Mouse (Mus musculus): Measurements from ENCODE around the gene Zbtb46. TPM values are rescaled to one million over a fixed set of nuclear protein-coding genes. Genes with fewer than 3 reads are reported as not detected.

Zbtb46 gene
- polyA plus RNA-seq, 1 experiment = 6.9 TPM

DNA sequence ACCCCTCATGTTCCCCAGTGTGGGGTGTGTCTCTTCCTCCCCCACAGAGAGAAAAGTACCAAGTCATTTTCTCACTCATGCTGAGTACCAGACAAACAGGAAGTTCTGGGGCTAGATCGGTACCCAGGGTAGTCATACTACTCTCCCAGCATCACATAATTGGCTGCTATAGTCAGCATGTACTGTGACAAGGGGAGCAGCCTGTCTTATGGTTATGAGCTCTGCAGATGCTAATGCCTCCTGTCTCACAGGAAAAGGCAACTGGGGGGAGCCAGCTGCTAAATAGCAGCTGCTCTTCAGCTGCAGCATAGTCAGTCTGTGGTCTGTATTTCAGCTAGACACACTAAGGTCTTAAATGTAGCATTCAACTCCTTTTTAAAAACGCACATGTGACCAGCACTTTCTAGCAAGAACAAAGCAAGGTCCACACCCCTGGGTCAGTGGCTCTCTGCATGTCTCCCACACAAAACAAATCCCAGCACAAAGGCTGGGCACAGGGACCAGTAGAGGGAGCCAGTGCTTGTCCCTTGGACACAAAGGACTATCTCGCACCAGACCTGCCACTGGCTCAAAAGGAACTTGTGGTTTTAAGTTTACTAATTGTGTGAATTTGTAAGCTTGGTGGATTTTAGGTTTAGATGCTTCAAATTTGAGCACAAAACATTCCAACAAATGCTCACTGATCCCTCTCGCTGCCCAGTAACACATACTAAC lies 48.3 kb downstream of the Zbtb46 start:
- DNase-seq (ENCODE audit: extremely low spot score in 1 of 2, low spot score in 1 of 2) = peak in 1 of 2 experiments; percentile 77

DNA sequence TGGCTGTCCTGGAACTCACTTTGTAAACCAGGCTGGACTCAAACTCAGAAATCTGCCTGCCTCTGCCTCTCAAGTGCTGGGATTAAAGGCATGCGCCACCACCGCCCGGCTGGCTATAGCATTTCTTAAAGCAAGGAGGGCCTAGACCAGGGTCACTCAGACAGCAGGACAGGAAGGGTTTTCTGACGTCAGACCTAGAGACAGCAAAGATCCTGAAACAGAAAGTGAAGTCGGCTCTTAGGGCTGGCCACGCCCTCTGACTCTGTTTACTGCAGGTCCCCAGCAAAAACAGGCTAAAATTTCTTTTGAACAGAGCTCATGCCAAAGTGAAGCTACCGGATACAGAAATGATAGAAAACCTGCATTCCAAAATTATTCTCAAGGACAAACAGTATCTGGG lies 49.6 kb downstream of the Zbtb46 start:
- no peak for DNase-seq (ENCODE audit: extremely low spot score in 1 of 2, low spot score in 1 of 2)

DNA sequence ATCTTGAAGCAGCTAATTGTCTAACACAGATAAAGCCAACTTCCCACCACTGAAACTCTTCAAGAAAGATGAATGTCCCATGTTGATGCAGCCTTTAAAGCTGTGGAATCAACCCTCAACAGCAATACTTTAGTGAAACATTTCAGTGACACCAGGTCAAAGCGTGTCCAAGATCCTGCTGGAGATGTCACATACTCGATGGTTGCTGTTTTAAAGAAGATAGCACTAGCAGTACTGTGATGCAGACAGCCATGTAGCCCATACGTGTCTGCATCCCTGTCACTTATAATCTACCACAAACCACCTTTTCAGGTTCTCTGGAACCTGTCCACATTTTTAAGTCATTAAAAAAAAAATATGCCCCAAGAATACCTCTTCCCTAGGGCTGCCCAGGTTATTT lies 55.5 kb downstream of the Zbtb46 start:
- no peak for DNase-seq (ENCODE audit: extremely low spot score in 1 of 2, low spot score in 1 of 2)

DNA sequence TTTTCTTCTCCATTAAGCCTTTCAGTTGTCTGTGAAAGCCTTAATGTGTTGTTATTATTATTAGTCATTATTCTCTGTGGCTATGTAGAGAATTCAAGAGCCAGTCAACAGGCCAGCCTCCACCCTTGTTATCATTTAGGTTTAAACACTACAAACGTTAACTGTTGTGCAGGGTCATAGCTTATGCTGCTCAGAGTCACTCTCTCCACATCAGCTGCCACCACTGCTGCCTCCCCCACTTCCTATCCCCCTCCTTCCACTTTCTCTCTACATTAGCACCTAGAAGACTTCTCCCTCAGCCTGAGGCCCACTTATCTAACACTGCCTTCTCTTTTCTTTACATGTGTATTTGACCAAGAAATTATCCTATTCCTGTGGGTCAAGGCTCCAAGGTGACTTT lies 57.7 kb downstream of the Zbtb46 start:
- no peak for DNase-seq (ENCODE audit: extremely low spot score in 1 of 2, low spot score in 1 of 2)

DNA sequence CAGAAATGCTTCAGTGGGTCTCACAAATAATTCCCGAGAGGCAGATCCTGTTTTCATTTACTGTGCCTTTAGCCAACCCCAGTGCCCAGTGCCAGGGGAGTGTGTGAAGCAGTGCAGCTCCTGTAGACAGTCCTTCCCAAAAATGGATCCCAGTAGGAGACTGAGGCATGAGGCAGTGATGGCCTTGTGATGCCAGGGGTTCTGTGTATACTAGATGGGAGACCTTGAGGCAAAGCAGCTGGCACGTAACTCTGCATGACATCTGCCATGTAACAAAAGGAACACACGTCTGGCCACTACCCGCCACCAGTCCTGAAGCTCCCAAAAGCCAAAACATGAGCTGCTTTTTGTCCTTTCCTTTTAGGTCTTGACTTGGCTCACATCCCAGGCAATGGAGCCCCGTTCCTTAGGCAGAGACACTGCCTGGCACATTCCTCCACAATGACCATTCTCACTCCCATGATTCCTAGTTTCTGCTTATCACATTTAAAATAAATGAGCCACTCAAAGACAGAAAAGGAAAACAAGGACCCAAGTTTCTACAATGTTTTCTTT lies 61.9 kb downstream of the Zbtb46 start:
- no peak for DNase-seq (ENCODE audit: extremely low spot score in 1 of 2, low spot score in 1 of 2)

DNA sequence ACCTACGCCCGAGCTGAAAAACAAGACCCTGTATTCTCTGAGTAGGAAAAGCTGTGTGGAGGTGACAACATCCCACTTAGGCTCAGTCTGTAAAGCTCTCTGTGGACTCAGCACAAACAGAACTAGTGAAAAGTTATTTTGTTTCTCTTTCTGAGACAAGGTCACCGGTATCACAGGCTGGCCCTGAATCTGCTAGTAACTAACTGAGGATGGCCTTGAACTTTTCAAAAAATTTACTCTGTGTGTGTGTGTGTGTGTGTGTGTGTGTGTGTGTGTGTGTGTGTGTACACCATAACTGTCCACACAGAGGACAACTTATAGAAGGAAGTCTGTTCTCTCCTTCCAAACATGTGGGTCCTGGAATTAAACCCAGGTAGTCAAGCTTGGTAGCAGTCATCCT lies 65.1 kb downstream of the Zbtb46 start:
- DNase-seq (ENCODE audit: extremely low spot score in 1 of 2, low spot score in 1 of 2) = no peak

DNA sequence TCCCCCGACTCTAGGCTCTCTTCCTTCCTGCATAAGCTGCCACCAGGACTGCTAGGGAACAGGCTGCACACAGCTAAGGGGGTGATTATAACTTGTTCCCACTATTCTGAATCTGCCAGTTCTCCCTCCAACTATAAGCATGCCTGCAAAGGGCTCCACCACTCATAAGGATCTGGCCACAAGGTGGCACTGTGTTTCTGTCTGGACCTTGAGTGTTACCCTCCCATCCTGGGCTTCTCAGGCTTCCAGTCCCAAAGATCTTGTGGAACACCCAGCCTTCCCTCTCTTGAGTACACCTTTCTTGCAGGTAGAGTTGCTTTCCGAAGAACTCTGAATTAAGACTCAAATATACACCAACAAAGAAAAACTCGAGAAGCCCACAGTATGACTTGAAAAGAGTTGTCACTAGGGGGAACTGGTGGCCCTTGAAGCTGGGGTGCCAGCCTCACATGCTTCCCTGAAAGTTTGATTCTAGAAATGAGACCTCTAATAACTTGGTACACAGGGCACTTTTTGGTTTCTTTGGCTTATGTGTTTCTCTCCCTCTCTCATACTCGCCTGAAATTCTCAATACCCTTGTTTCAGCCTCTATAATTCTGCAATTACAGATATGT lies 66.5 kb downstream of the Zbtb46 start:
- DNase-seq (ENCODE audit: extremely low spot score in 1 of 2, low spot score in 1 of 2) = peak; percentile 67 to 95

DNA sequence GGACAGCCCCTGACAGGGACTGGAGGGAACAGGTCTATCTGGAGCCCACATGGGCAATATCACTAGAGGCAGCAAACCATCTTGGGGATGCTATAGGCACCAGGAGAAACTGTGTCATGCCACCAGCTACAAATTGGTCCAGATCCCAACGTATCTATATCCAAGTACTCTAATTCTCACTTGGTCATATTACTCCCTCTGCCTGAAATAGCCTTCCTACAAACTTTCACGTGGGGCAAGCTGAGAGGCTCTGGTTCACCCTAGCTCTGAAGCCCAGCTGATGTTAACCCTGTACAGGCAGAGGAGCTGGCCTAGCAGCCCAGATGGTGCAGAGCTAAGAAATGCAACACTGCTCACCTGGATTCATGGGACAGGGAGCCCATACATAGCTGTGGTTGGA lies 67.7 kb downstream of the Zbtb46 start:
- no peak for DNase-seq (ENCODE audit: extremely low spot score in 1 of 2, low spot score in 1 of 2)

DNA sequence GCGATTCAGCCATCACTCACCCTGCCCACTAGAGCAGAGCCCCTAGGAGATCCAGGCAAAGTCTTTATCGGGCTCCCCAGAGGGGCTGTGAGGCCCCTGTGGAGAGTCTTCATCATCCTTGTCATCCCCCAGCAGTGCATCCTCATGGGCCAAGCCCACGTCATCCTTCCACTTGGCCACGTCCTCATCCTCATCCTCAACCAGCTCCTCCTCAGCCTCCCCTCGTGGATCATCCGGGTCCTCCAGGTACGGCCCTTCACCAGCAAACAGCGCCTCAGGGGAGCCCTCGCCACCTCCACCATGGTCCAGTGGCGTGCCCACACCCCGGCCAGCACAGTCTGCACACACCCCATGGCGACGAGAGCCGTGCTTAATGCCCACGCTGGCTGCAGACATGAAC lies 68.2 kb downstream of the Zbtb46 start:
- no peak for DNase-seq (ENCODE audit: extremely low spot score in 1 of 2, low spot score in 1 of 2)

DNA sequence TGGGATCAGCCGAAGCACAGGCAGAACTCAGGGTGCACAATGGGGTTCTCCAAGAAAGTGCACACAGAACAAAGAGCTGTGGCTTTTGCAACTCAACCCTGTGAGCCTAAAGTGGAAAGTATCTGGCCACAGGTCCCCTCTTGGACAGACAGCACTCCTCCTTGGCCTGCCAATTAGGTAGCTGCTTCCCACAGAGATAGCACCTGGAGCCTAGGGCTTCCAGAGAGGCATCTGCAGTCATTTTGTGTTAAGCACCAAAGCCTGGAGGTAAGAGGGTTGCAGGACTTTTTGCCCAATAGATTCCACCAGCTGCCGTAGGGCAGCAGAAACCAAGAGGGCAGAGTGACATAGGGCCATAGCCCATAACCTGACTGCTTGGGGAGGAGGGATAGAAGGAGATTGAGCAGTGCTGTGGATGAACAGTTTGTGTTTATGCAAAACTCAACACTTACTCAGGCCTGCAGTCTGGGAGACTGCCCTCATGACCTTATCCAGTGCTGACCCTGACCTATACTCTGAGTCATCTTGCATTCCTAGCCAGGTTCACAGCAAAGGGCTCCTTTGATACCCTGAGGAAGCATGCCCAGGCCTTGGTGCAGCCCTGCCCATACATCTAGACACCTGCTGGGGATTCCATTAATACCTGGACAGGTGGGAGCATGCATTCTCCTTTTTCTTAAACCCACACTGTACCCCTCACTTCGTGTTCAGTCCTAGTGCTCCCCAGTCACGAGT lies 68.9 kb downstream of the Zbtb46 start:
- no peak for DNase-seq (ENCODE audit: extremely low spot score in 1 of 2, low spot score in 1 of 2)

DNA sequence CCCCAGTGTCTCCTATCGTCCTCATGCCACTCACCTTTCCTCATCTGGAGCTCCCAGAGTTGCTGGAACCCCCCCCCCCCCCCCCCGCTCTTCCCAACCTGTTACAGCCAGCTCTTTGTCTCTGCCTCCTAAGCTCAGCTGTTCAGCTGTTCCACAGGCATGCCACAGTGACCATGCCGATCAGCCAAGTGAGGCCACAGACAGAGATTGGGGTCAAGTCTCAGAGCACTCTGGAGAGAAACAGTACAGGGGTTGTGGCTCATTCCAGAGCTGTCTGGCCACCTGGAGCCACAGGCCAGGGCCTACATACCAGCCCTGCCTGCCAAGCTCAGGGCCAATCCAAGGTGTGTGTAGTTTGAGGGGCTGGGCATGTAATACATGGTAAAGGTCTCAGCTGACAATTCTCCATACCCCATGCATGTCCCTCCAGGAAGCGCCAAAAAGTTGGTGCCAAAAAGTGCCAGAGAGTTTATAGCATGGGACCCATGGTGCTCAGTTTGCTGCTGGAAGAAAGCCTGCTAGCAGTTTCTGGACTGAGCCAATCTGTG lies 72.5 kb downstream of the Zbtb46 start:
- DNase-seq (ENCODE audit: extremely low spot score in 1 of 2, low spot score in 1 of 2) = no peak

DNA sequence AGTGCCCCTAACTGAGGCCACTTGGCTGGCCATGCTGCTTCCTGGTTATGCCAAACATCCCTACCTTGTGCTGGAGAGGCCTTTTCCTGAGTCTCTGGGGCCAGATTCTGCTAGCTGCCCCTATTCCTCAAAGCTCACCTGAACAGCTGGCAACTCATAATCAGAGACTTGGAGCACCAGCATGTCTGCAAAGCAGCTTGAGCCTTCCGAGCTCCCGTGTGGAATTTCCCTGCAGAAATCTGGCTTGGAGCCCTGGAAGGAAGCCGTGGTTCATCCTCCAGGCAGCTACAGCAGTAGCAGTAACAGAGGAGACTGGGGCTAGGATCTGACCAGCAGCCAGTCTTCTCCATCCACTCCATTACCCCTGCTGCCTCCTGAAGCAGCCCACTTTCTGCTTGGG lies 73.3 kb downstream of the Zbtb46 start:
- peak in 1 of 2 experiments; percentile 79 for DNase-seq (ENCODE audit: extremely low spot score in 1 of 2, low spot score in 1 of 2)

DNA sequence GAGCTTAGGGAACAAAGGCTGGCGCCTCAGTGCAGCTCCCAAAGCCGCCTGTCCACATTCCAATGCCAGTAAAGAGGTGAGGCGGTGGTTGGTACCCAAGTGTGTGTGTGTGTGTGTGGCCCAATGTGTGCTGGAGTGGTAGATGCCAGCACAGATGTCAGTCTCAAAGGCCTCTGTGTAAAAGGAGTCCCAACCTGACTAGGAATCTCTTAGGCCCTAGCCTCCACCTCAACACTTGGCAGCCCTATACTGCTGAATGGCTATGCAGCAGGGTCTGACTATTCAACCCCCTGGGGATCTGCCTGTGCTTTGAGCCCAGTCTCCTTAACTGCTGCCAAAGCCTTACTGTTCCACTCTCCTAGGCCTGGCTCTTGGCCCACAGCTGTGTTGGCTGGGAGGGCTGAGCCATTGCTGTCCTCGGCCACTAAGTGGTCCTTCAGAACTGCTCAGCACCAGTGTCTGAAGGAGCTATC lies 74.3 kb downstream of the Zbtb46 start:
- DNase-seq (ENCODE audit: extremely low spot score in 1 of 2, low spot score in 1 of 2) = no peak

DNA sequence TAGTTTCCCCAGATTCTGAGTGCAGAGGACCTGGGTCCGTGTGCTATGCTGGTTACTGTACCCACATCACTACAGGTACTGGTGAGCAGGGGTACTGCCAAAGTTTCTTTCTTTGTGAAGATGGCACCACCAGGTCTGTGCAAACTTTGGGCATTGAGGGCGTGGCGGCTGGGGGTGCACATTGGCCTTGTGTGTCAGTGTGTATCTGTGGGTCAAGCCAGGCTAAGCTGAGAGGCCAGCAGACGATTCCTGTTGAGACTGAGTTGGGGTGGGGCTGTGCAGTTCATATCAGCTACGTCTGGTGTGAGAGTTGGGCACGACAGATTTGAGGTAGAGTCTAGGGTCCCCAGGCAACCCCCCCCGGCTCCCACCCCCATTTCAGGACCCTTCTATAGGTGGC lies 74.8 kb downstream of the Zbtb46 start:
- no peak for DNase-seq (ENCODE audit: extremely low spot score in 1 of 2, low spot score in 1 of 2)

DNA sequence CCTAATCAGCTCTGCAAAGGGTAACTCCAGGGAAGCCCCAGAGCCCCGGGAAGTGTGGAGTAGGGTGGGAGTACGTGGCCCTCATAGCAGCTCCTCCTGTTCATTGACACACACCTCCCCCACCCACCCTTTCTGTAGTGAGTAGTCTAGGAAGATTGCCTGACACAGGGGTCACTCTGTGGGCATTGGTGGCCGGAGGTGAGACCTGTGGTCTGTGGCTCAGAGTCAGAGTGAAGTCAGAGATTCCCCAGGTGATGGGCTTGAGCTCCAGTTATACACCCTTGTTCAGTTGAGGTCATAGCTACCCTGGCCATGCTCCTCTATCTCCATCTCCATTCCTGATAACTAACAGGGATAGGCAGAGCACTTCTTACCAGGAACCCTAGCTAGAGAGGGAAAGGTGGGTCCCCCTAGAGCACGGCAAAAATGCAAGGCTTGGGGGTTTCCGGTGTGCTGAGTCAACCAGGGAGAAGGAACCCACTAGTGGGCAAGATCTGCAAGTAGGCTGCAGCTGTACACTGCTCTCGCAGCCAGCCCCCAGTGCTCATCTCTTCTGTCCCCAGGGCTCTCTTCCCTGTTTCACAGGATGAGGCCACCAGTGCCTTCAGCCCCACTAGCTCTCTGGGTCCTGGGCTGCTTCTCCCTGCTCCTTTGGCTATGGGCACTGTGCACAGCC lies 77.5 kb downstream of the Zbtb46 start:
- no peak for DNase-seq (ENCODE audit: extremely low spot score in 1 of 2, low spot score in 1 of 2)

DNA sequence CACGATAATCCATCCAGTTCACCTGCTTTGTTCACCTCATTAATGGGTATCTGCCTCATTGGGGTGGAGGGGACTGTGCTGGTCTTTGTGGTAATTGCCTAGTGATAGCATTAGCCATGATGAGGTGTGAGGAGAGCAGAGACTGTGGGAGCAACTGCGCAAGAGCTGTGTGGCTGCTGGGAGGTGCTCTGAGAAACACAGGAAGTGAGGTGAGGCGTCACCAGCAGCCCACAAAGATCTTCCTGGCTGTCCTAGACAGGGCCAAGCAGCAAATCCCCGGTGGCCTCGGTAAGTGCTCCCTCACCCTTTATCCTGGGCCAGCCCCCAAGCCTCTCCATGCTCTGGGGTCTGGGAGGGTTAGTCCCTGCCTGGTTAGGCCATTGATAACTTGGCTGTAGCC lies 78.1 kb downstream of the Zbtb46 start:
- DNase-seq (ENCODE audit: extremely low spot score in 1 of 2, low spot score in 1 of 2) = no peak

DNA sequence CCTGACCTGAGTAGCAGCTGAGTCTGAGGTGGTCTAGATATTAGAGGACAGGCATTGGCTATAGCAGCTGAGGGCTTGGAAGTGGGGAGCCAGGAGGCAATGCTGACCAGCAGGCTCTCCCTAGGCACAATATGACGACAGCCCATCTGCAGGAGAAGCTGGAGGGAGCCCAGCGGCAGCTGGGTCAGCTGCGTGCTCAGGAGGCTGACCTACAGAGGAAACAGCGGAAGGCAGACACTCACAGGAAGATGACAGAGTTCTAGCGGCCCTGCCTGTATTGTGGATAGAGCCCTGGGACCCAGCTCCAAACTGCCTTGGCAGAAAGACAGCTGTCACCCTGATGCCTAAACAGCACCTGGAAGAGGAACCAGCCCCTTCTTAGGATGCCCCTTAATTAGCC lies 79.0 kb downstream of the Zbtb46 start:
- no peak for DNase-seq (ENCODE audit: extremely low spot score in 1 of 2, low spot score in 1 of 2)

DNA sequence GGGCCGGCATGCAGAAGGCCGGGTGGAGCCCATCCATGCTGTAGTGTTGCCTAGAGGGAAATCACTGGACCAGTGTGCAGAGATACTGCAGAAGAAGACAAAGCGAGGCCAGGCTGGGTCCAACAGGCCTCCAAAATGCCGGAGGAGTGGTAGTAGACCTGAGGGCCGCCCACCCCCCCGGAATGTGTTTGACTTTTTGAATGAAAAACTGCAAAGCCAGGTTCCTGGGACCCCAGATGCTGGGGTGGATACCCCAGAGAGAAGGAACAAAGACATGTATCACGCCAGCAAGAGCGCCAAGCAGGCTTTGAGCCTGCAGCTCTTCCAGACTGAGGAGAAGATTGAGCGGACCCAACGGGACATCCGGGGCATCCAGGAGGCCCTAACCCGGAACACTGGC lies 79.4 kb downstream of the Zbtb46 start, which contains the start of gene Lime1:
Gene Lime1, plus strand, starts transcription at position 301 of the 400 bp plus-strand sequence.
- no peak for DNase-seq (ENCODE audit: extremely low spot score in 1 of 2, low spot score in 1 of 2)

DNA sequence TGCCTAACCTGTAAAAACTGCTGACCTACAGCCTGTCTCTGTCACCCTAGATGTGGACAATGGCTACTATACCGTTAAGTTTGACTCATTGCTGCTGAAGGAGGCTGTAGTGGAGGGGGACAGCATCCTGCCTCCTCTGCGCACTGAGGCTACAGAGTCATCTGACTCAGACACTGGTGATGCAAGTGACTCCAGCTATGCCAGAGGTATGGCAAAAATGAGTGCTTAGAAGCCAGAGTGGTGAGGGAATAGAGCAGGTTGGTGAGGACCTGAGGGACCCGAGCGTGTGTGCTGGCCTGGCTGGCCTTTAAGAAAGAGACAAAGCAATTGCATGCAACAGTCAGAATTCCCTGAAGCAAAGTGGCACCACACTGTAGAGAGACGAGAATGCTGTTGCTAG lies 80.5 kb downstream of the Zbtb46 start:
- no peak for DNase-seq (ENCODE audit: extremely low spot score in 1 of 2, low spot score in 1 of 2)

DNA sequence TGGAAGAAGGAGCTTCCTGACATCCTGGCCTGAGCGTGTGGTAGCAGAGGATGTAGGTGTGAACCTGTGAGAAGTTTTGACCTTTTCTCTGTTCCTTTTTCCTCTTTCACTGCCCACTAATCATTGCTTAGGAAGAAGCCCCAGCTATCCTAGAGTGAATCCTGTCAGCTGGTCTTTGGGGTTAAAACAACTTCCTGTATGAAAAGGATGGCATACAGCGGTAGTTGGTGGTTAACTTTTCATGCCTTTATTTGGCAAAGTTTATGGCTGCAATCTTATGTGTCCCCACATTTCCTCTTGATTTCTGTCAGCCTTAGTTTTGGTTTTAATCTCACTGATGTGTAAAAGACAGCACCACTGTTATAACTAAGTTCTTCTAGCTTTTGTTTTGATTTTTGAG lies 82.0 kb downstream of the Zbtb46 start:
- DNase-seq (ENCODE audit: extremely low spot score in 1 of 2, low spot score in 1 of 2) = no peak

DNA sequence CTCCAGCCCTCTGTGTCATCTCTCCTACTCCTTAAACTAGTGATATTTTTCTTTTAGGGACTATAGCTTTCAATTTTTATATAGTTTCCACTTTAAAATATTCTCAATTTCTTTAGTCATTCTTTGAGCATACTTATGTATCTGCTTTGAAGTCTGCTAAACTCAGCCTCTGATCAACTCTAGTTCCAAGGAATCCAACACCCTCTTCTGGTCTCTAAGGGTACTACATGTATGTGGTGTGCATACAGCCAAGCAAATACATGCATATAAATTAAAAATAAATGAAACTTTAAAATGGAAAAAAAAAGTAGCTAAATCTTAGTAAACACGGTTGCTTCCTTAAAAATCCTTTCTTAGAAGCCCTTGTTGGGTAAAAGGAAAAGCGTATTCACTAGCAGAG lies 83.4 kb downstream of the Zbtb46 start:
- no peak for DNase-seq (ENCODE audit: extremely low spot score in 1 of 2, low spot score in 1 of 2)
